Mouse (Mus musculus) olfactory bulb, adult 2 months (tissue): ENCODE measurements around the gene Slc35f6. TPM values are rescaled to one million over a fixed set of nuclear protein-coding genes. Genes with fewer than 3 reads are reported as not detected.

ENCODE experiments used
- H3K27ac ChIP-seq: fragments of 200-500 bp; 2 replicates; pipeline ENCODE4 v1.5.1; 2012; ENCODE audit warnings: low read depth, low read length; ENCODE audit not compliant: insufficient read depth
- H3K4me1 ChIP-seq: fragments of 200-500 bp; 2 replicates; pipeline ENCODE4 v1.6.1; 2012; ENCODE audit warnings: low read length; ENCODE audit not compliant: control insufficient read depth, insufficient read depth
- H3K4me3 ChIP-seq: fragments of 200-500 bp; 2 replicates; pipeline ENCODE4 v1.5.1; 2012; ENCODE audit warnings: mild to moderate bottlenecking, low read depth, low read length, moderate library complexity; ENCODE audit not compliant: insufficient read depth
- CTCF ChIP-seq: fragments of 200-500 bp; IDR thresholded peaks from 2 replicates; pipeline ENCODE4 v1.5.1; 2012; ENCODE audit warnings: low read depth, mild to moderate bottlenecking, low read length, moderate library complexity; ENCODE audit not compliant: insufficient read depth
- POLR2A ChIP-seq: fragments of 200-500 bp; IDR thresholded peaks from 2 replicates; pipeline ENCODE4 v1.6.1; 2012; ENCODE audit warnings: mild to moderate bottlenecking, low read depth, low read length, moderate library complexity; ENCODE audit not compliant: insufficient read depth
- WGBS: fragments of 180-500 bp; shearing (Covaris S2); methylation state at CpG from one replicate; pipeline ENCODE4 v1.1.7; 2018; 5-methylcytosine and 5-hydroxymethylcytosine counted together
- polyA plus RNA-seq: library from polyadenylated mRNA; stranded (reverse); fragments of >200 nt; gene quantifications from 2 replicates; pipeline ENCODE4 v1.2.4, GENCODE M21; 2012; ENCODE audit warnings: low replicate concordance; ENCODE audit not compliant: missing spikeins, insufficient read depth, insufficient read length

The Slc35f6 gene
- polyA plus RNA-seq, 1 experiment, result not detected

DNA sequence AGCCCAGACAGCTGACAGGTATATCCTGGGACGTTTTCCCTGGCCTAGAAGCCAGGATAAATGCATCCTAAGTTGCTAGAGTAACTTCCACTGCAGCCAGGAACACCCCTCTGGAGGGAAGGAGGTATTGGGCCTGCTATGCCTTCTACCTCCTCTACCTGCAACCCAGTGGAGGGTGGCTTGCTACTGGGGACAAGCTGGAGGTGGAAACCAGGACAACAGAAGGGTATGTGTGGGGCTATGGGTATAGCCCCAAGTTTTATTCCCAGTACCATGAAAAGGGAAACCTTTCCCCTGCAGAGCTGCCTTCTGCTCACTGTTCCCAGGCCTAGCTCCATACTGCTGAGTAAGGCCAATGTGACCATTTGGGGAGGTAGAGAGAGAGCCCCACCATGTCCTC lies 23.4 kb upstream of the Slc35f6 start:
- peaks cover 19% of the 10 kb centered on the region for H3K4me1 ChIP-seq
- no peak overlapping the region for H3K4me3 ChIP-seq
- WGBS, result 63% methylated on average over 1 of the region's 1 CpGs
- TF ChIP-seq POLR2A (no peak), CTCF (no peak)
- no peak overlapping the region for H3K27ac ChIP-seq

DNA sequence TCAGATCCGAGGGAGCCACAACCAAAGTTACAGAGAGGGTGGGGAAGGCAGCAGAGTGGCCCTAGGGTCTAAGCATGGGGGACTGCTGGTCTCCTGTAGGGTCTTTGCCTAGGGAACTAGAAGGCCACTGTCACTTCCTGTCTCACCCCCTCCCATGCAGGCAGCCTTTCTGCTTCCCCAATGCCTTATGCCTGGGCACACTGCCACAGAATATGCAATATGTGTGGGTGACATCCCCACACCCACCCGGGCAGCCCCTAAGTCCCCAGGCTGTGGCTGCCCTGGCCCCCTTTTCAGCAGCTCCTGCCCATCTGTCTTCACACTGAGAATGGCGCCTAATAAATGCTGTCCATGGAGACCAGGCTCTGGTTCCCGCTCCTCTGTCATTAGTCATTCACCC lies 22.8 kb upstream of the Slc35f6 start:
- WGBS, result 73% methylated on average over 4 of the region's 4 CpGs
- TF ChIP-seq POLR2A (no peak), CTCF (no peak)
- no peak overlapping the region for H3K27ac ChIP-seq
- H3K4me1 ChIP-seq, result peaks cover 22% of the 10 kb centered on the region
- no peak overlapping the region for H3K4me3 ChIP-seq

DNA sequence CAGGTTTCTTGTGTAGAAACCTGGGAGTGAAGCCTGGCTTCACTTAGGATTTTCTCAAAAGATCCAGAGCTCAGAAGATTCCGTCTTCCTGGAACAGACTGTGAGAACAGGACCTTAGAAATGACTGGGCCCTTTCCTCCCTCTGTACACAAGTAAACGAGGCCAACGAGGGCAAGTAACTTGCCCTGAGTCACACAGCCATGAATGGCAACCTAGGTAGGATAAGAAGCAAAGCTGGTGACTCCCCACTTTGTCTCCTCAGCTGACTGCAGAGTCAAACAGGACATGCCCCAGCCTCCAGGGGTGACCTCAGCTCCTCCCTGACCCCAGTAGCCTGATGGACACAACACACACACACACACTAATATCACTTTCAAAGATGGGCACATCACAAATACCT lies 22.4 kb upstream of the Slc35f6 start:
- Histone ChIP-seq H3K27ac (no peak overlapping the region), H3K4me3 (no peak overlapping the region), H3K4me1 (peaks cover 25% of the 10 kb centered on the region)
- TF ChIP-seq POLR2A (no peak), CTCF (no peak)
- 78% methylated on average over 3 of the region's 3 CpGs for WGBS

DNA sequence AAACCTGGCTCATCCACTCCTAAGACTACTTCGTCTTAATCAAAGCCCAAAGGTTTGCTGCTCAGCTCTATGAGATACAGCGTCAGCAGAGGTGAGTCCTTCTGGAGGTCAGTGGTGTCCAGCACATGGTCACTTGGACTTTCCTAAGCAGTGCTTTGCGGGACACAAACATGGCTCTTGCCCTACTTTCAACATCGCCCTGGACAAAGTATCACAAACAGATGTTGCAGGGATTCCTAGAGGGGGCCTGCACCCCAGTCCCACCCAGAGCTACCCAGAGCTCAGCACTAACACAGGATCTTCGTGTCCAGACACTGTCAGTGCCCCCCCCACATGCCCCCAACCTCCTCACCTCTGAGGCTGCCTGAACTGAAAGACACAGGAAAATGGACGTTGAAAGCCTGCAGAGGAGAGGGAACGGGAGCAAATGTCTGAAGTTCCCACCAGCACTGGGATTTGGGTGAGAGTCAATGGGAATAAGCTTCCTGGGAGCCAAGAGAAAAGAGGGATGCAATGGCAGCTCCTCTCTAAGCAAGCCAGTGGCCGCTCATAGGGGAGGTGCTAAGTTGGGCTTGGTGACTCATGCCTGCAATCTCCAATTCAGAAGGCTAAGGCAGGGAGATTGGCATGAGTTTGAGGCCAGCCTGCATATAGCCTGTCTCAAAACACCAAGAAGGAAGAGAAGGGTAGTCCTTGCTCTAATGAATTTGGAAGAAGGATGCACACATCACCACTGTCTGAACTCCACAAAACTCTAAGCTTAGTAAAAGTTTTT lies 21.2 kb upstream of the Slc35f6 start:
- WGBS, result 79% methylated on average over 8 of the region's 8 CpGs
- TF ChIP-seq CTCF (no peak), POLR2A (no peak)
- Histone ChIP-seq H3K27ac (no peak overlapping the region), H3K4me1 (peaks cover 32% of the 10 kb centered on the region), H3K4me3 (no peak overlapping the region)

DNA sequence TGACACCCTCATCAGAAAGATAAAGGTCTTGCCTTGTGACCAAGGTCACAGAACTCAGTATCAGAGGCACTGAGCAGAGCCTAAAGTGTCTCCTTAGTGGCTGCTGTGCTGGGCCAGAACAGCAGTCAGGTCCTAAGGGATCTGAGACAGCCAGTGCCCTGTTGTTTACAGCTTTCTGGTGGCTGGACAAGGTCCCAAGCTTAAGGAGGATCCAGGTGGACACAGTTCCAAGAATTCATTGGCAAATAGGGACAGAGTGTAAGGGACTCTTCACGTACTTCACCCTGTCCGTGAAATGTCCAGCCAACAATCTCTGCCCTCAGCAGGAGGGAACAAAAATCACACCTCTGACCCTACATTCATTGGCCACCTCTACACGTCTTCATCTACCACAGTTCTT lies 19.2 kb upstream of the Slc35f6 start:
- 91% methylated on average over 3 of the region's 3 CpGs for WGBS
- TF ChIP-seq POLR2A (no peak), CTCF (no peak)
- H3K4me3 ChIP-seq, result no peak overlapping the region
- H3K27ac ChIP-seq, result no peak overlapping the region
- H3K4me1 ChIP-seq, result peaks cover 18% of the 10 kb centered on the region

DNA sequence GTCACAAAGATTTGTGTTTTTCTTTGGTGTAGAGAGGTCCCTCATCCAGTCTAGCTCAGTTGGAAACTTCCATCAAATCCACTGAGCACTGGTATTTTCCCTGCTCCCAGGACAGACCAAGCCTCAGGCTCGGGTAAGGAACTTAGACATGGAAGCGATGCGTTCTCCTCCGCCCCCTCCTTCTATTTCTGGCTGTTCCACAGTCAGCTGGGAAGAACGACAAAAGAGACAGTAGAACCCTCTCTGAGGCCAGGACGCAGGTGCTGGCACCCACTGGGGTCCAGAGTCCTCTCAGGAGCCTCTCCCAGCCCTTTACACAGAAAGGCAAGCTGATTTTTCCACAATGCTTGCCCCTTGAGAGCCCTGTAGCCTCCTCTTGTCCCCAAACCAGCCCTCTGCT lies 17.3 kb upstream of the Slc35f6 start:
- Histone ChIP-seq H3K27ac (peak overlapping the region; percentile 45), H3K4me3 (no peak overlapping the region), H3K4me1 (peaks cover 18% of the 10 kb centered on the region)
- TF ChIP-seq POLR2A (no peak), CTCF (no peak)
- WGBS, result 25% methylated on average over 6 of the region's 6 CpGs

DNA sequence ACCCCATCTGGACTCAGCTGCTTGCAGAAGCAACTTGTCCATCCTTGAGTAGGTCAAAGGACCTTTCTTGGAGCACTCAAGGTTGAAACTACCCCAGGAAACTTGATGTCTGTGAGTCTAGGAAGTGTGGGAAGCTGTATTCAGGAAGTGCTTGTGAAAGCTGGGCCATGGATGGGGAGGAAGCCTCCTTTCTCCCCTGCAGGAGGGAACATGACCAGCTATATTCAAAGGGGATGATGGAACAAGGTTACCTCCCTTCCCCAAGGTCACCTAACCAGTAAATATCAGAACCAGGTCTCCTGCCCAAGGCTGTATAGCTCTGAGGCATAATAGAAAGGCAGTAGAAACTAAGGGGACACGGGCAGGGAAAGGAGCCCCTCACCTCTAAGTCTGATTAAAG lies 15.6 kb upstream of the Slc35f6 start:
- Histone ChIP-seq H3K4me1 (peaks cover 15% of the 10 kb centered on the region), H3K4me3 (no peak overlapping the region), H3K27ac (no peak overlapping the region)
- WGBS, result 73% methylated on average over 1 of the region's 1 CpGs
- no peak for TF ChIP-seq CTCF
- TF ChIP-seq POLR2A, result no peak

DNA sequence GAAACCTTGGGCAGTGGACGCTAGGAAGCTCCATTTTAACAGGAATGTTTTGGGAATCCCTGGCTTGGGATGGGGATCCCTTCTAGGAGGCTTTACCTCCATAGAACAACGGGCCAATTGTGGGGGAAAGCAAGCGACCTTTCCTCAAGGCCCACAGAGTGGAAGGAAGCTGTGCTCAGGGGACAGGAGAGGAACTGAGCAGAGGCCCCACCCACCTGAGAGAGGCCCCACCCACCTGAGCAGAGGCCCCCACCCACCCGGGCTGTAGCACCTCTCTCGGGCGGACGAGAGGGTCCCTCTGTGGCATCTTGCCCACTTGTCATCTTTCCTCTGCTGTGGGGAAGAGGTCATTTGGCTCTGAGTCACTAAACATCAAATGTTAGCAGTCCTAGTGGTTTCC lies 10.7 kb upstream of the Slc35f6 start:
- 58% methylated on average over 7 of the region's 7 CpGs for WGBS
- Histone ChIP-seq H3K4me3 (no peak overlapping the region), H3K27ac (no peak overlapping the region), H3K4me1 (no peaks in the 10 kb centered on the region)
- no peak for TF ChIP-seq CTCF
- no peak for TF ChIP-seq POLR2A

DNA sequence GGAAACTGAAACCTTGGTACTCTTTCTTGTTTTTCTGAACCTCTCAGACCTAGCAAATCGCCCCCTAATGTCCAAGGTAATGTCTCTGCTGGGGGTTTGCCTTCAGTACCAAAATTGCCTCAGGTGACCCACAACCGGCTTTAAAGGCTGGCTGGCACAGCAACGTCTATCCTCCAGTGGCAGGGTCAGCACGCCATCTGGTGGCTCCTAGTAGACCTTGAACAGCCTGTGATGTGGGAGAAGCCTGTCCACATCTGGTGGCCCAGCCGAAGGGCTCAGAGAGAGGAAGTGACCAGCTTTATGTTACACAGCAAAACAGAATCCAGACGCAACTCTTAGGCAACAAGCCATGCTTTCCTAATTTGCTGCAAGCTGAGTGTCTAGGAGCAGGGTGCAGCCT lies 9.7 kb upstream of the Slc35f6 start:
- TF ChIP-seq CTCF (peak; percentile 72), POLR2A (no peak)
- no peaks in the 10 kb centered on the region for H3K4me1 ChIP-seq
- no peak overlapping the region for H3K4me3 ChIP-seq
- H3K27ac ChIP-seq, result no peak overlapping the region
- WGBS, result 7% methylated on average over 6 of the region's 6 CpGs

DNA sequence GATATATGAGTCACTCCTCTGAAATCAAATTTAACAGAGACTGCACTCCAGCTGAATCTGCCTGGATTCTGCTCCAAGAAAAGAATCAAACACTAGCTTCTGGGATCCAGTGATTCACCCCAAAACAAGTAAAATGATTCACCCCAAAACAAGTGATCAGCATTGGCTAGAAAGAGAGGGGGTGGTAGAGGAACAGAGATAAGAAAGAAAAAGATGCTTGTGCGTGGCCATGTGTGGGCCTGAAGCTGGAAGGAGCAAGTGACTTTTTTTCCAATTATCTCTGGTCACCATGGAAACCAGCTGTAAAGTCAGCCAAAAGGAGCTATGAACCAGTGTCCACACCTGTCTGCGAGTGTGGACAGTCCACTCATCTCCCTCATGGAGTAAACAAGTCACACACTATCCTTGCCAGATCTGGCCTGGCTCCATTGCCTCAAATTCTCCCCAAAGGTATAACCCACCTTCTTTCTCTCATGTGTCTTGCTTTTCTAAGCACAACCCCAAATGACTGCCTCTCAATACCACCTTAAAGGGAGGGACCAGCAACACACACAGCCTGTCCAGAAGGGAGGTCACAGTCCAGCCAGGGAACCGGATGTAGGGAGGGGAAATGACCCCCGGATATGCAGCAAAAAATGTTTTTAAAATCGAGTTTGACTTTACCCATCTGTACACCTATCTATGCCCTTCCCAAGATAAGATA lies 4.1 kb upstream of the Slc35f6 start:
- H3K4me3 ChIP-seq, result no peak overlapping the region
- 50% methylated on average over 5 of the region's 5 CpGs for WGBS
- peaks cover 11% of the 10 kb centered on the region for H3K4me1 ChIP-seq
- TF ChIP-seq POLR2A (no peak), CTCF (no peak)
- H3K27ac ChIP-seq, result peak overlapping the region; percentile 95
